Mouse (Mus musculus): ENCODE data around the gene Nxph4.

Gene Nxph4

GRCm38 (mm10) chr10:127515271-127515982 lies 18.9 kb downstream of the Nxph4 start:
- DNase-seq (ENCODE audit: low read depth, low spot score) = no peak

GRCm38 (mm10) chr10:127514764-127515163 lies 19.6 kb downstream of the Nxph4 start, which contains the start of gene Ndufa4l2:
Gene Ndufa4l2 (plus strand): TSS chr10:127514967.
- DNase-seq (ENCODE audit: low read depth, low spot score) = no peak

- no peak for DNase-seq (ENCODE audit: low read depth, low spot score)
These were observed 20.2 kb downstream of the Nxph4 start for GRCm38 (mm10) chr10:127514111-127514698.

GRCm38 (mm10) chr10:127513501-127514091 lies 20.8 kb downstream of the Nxph4 start:
- DNase-seq (ENCODE audit: low read depth, low spot score) = no peak

- peak; percentile 88 for DNase-seq (ENCODE audit: low read depth, low spot score)
These were observed 21.5 kb downstream of the Nxph4 start for GRCm38 (mm10) chr10:127512813-127513212.

GRCm38 (mm10) chr10:127512307-127512666 lies 22.1 kb downstream of the Nxph4 start:
- no peak for DNase-seq (ENCODE audit: low read depth, low spot score)

GRCm38 (mm10) chr10:127511634-127512306 lies 22.6 kb downstream of the Nxph4 start:
- DNase-seq (ENCODE audit: low read depth, low spot score) = no peak

- no peak for DNase-seq (ENCODE audit: low read depth, low spot score)
These were observed 23.3 kb downstream of the Nxph4 start for GRCm38 (mm10) chr10:127510895-127511617.

- no peak for DNase-seq (ENCODE audit: low read depth, low spot score)
These were observed 24.3 kb downstream of the Nxph4 start for GRCm38 (mm10) chr10:127509837-127510701.

- DNase-seq (ENCODE audit: low read depth, low spot score) = peak; percentile 67
These were observed 25.1 kb downstream of the Nxph4 start for GRCm38 (mm10) chr10:127509051-127509836.

GRCm38 (mm10) chr10:127508239-127508638 lies 26.1 kb downstream of the Nxph4 start:
- no peak for DNase-seq (ENCODE audit: low read depth, low spot score)

- DNase-seq (ENCODE audit: low read depth, low spot score) = peak; percentile 81
These were observed 33.2 kb downstream of the Nxph4 start, which contains the start of gene Stac3 for GRCm38 (mm10) chr10:127500894-127501893. Gene Stac3 (plus strand): TSS chr10:127501686.

- DNase-seq (ENCODE audit: low read depth, low spot score) = no peak
These were observed 34.3 kb downstream of the Nxph4 start for GRCm38 (mm10) chr10:127500042-127500441.

- no peak for DNase-seq (ENCODE audit: low read depth, low spot score)
These were observed 34.8 kb downstream of the Nxph4 start for GRCm38 (mm10) chr10:127499516-127499915.

- DNase-seq (ENCODE audit: low read depth, low spot score) = peak; percentile 58
These were observed 38.2 kb downstream of the Nxph4 start for GRCm38 (mm10) chr10:127496156-127496555.

GRCm38 (mm10) chr10:127492118-127492517 lies 42.2 kb downstream of the Nxph4 start:
- DNase-seq (ENCODE audit: low read depth, low spot score) = no peak

- DNase-seq (ENCODE audit: low read depth, low spot score) = no peak
These were observed 43.2 kb downstream of the Nxph4 start for GRCm38 (mm10) chr10:127491128-127491512.
